Mouse (Mus musculus) 416B (cell line): ENCODE measurements around the gene Ccl24.
A peak's percentile ranks its signal among the peaks of the same experiment; 100 is the strongest.
"Not testable (repeated sequence)": the region's sequence is repeated elsewhere in the genome, so short reads cannot be mapped to it uniquely, and the experiment has no call there.

Experiments
- DNase-seq: peaks from one replicate; pipeline ENCODE4 v3.0.0; 2011; ENCODE audit warnings: low read depth

Gene Ccl24

DNA sequence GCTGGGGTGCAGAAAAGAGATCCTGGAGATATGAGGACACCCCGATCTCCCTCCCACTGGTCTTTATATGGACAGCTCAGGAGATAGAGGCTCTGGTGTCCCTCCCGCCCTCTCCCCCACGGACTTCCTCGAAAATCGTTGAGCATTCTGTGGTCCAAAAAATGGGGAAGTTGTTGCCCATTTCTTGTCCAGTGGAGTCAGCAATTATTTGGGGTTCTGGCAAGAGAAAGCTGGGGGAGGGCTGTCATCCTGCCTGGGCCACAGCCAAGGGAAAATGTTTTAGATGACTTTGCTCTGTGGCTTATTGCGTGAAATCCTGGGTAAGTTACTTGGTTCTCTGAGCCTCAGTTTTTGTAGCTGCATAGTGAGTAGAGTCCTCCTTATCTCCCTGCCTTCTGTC, at the start of gene Ccl24:
Ccl24 (minus strand) TSS at position 44 of the 400 bp plus-strand sequence.
- peak; percentile 85 for DNase-seq

GRCm38 (mm10) chr5:135621725-135622124, 48.9 kb upstream of the Ccl24 start:
- peak; percentile 62 for DNase-seq

GRCm38 (mm10) chr5:135620526-135620925, 47.7 kb upstream of the Ccl24 start:
- DNase-seq = no peak

DNA sequence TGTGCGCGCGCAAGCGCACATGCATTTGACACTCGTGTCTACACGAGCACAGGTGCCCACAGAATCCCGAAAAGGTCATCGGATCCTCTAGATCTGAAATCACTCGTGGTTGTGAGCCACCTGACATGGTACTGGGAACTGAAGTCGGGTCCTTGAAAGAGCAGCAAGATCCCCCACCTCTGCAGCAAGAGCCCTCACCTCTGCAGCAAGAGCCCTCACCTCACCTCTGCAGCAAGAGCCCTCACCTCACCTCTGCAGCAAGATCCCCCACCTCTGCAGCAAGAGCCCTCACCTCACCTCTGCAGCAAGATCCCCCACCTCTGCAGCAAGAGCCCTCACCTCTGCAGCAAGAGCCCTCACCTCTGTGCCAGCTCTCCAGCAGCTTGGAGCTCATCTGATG, 46.9 kb upstream of the Ccl24 start:
- not testable (repeated sequence) for DNase-seq

- no peak for DNase-seq
Observed at GRCm38 (mm10) chr5:135609794-135610193, 36.9 kb upstream of the Ccl24 start.

DNA sequence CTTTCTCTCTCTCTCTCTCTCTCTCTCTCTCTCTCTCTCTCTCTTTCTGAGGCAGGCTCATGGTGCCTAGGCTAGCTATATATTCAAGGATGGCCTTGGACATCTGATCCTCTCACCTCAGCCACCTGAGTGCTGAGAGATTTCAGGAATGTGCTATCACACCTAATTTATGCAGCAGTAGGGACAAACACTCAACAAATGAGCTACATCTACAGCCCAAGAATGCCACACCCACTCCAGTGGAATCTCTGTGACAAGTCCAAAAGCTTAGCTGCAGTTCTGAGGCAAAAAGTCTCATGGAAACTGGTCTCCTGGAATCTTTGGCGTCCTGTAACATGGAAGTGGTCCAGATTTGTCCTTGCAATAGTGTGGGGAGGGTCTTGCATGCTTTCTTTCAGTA, 34.7 kb upstream of the Ccl24 start:
- DNase-seq = no peak

- not testable (repeated sequence) for DNase-seq
Observed at GRCm38 (mm10) chr5:135606717-135607116, 33.9 kb upstream of the Ccl24 start.

DNA sequence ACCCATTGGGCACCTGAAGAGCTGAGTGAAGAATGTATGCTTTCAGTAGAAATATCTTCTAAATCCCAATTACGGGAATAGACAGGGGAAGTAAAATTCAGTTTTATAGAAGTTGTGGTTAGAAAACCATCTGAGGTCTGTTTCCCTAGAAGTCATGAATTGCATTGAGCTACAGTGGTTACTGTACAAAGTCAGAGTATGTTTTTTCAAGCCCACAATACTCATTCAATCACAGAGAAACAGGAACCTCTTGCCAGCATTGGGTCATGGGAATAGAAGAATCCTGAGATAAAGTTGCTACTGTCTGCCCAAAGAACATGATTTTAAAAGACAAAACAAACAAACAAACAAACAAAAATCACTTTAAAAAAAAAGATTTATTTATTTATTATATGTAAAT, 31.8 kb upstream of the Ccl24 start:
- not testable (repeated sequence) for DNase-seq

DNA sequence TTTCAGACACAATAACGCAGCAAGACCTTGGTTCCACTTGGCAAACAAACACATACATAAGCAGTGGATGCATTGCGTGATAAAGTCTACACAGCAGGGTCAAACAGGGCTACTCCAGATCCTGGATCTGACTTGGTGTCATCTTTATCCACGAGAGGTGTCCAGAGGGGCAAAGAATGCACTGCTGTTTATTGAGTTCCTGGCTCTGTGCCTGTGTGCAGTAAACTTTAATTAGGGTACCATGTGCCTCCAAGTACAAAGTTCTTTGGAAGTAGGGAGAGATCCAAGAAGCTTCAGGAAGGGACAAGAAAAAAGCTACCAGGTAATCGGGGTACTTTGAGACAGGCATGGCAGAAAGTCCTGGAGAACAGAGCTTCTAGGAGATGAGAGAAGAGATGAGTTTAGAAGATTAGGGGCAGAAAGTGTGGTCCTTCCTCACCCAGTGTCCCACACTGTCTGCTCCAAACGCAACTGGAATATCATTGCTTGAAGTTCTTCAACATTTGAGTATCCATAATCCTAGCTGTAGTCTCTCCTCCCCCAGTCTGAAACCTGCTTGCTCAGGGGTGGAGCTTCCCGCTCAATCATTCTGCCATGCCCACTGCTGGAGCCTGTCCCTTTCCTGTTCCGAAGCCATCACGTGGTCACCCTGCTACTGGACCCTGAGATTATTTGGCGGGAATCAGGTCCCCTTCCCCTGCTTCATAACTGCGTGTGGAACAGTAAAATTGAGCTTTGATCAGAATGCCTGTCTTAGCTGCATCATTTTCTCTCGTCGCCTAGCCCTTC, 17.3 kb upstream of the Ccl24 start:
- no peak for DNase-seq

DNA sequence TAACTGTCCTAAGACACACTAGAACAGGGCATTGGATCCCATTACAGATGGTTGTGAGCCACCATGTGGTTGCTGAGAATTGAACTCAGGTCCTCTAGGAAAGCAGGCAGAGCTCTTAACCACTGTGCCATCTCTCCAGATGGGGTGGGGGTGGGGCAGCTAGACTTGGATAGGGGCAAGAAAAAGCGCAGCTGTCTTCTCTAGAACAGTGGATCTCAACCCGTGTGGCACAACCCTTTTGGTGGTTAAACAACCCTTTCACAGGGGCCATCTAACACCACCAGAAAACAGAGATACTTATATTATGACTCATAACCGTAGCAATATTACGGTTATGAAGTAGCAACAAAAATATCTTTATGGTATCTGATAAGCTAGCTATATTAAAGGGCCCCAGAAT, 14.9 kb upstream of the Ccl24 start:
- peak; percentile 23 for DNase-seq

DNA sequence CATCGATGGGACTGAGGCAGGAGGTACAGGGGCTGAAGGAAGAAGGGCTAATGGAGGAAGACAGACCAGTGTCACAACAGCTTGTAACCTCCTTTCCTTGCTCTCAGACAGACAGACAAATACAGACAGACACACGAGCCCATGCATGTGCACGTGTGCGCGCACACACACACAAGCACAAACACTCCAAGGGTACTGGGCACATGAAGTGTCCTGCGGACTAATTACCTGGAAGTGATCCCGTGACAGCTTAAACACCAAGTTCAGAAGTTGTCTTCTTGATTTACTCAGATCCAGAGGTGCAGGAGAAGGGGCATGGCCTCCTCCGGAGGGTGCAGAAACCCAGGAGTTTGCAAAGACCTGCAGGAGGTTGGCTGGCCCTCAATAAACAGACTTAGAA, 12.8 kb upstream of the Ccl24 start:
- no peak for DNase-seq

DNA sequence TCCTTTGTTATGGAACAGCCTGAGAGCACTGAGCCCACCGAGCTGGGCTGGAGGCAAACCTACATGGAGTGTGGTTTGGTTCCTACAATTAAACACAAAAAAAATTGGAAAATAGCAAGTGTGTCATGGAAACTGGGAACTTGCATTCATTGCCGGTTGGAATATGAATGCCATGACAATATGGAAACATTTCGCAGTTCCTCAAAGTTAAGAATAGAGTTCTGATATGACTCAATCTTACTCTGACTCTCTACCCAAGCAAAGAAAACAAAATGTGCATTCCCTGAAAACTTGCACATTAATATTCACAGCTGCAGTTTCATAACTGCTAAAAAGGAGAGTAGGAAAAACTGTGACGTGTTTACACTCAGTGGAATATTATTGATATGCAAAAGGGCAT, 9.5 kb upstream of the Ccl24 start:
- DNase-seq = no peak

GRCm38 (mm10) chr5:135579331-135579751, 6.5 kb upstream of the Ccl24 start:
- peak; percentile 22 for DNase-seq

- no peak for DNase-seq
Observed at GRCm38 (mm10) chr5:135576055-135576454, 3.2 kb upstream of the Ccl24 start.

- DNase-seq = peak; percentile 52
Observed at GRCm38 (mm10) chr5:135568698-135569097, 4.2 kb downstream of the Ccl24 start.

DNA sequence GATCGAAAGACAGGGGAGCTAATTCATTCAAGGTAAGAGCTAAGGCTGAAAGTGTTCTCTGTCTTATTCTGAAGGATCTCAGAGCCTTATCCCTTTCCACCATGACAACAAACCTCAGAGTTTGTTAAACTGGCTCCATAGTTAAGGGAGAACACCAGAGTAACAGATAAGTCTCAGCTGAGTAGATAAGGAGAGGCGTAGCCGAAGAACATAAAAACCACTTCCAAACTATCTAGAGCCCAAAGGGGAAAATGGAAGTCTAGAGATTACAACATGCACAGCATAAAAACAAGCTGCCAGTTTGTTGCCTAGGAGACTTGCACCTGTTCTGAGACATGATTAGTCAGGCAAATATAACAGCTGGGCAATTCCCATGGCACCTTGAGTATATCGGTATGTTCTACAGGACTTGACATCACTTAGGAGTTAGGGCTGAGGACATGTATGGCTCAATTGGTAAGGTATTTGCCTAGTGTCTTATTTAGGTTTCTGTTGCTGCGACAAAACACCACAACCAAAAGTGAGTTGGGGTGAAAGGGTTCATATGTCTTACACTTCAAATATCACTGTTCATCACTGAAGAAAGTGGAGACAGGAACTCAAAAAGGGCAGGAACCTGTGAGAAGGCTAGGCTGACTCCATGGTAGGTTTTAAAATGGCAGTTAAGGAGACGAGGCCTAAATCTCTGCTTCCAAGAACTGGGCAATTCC, 5.1 kb downstream of the Ccl24 start:
- DNase-seq = no peak

GRCm38 (mm10) chr5:135563469-135563868, 9.4 kb downstream of the Ccl24 start, which contains the start of gene Ccl26:
Ccl26 (minus strand) TSS chr5:135563569.
- no peak for DNase-seq

DNA sequence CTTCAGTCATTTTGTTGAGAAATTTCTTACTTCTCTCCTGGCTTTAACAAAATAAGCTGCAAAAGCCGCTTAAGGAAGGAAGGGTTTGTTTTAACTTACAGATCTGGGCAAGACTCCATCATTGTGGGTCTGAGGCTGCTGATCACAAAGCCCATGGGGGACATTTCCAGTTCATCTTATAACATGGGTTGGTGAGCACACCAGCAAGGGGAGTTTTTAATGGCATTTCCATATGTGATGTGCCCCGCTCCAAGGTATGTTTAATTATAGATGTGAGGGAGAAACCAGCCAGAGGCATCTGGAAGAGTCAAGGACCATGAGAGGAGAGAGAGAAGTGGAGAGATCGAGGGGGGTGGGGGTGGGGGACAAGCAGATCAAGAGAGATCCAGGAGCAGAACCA, 15.2 kb downstream of the Ccl24 start:
- no peak for DNase-seq

DNA sequence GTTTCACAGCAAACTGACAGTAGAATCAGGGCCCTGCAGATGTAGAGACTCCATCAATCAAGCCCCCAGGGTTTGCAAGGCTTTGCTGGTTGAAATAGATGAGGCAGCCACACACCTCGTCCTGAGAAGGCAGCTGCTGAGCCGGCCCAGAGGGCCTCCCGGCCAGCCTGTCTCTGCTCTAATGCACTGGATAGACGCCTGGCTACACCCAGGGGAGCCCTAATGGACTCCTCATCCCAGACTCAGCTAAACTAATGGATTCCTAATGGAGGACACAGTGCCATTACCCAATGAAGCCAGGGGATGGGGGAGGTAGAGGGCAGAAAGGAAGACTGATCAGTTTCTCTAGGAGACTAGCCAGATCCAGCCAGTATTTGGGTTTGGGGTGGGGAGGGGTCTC, 15.8 kb downstream of the Ccl24 start:
- DNase-seq = no peak

DNA sequence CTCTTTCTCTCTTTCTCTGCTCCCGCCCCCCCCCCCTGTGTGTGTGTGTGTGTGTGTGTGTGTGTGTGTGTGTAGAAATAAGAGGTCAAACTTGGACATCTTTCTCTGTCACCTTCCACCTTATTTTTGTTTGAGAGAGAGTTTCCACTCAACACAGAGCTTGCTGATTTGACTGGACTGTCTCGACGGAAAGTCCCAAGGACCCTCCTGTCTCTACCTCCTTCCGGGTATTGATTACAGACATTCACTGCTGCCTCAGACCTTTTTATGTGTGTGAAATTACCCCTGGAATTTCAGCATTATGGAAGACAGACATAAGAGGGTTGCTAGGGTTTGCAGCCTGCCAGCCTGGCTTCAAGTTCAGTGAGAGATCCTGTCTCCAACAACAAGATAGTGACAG, 16.6 kb downstream of the Ccl24 start:
- DNase-seq = no peak

DNA sequence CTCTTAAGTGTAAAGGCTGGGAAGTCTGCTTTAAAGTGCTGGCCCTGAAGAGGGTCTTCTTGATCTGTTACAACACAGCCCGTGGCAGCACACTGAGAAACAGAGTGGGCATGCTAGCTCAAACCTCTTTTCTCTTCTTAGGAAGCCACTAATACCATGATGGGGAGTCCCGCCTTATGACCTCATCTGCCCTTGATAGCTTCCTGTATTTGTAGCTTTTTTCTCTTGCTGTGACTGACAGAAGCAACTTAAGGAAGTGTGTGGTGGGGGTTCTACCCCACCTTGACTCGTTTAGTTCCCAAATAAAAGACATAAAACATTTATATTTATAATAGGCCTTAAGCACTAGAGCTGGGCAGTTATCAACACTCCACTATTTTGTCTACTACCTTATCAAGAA, 21.3 kb downstream of the Ccl24 start:
- DNase-seq = peak; percentile 72

- peak; percentile 78 for DNase-seq
Observed at GRCm38 (mm10) chr5:135550910-135551309, 21.9 kb downstream of the Ccl24 start.

- DNase-seq = no peak
Observed at GRCm38 (mm10) chr5:135547990-135548389, 24.9 kb downstream of the Ccl24 start.
